Comparison of ENCODE assay signal across 8 mouse cellular contexts in genomic region chr8:123331810-123332209, GRCm38 (mm10). TPM values are rescaled to one million over a fixed set of nuclear protein-coding genes. Genes with fewer than 3 reads are reported as not detected.
DNase-seq lines count a peak whose midpoint lies in the region; ATAC-seq and TF ChIP-seq lines count a peak whose summit lies in the region.

No protein-coding gene starts in this region.

- no peak for TF ChIP-seq CTCF in intestine, postnatal 0 days (IDR thresholded peaks at IDR 0.05; ENCODE audit: low read depth)

- peaks cover 40% of the 10 kb centered on the region for H3K4me1 ChIP-seq in kidney, embryonic 15.5 days
- H3K4me1 ChIP-seq in embryonic facial prominence, embryonic 13.5 days: peaks cover 14% of the 10 kb centered on the region
- H3K4me1 ChIP-seq in intestine, postnatal 0 days (replicated peaks; ENCODE audit: control insufficient read depth, insufficient read depth, low read length): no peaks in the 10 kb centered on the region

- peaks cover 24% of the 10 kb centered on the region for H3K27me3 ChIP-seq in kidney, embryonic 15.5 days
- peaks cover 24% of the 10 kb centered on the region for H3K27me3 ChIP-seq in embryonic facial prominence, embryonic 13.5 days
- peaks cover 5% of the 10 kb centered on the region; the same call in 1 of the 2 replicates for H3K27me3 ChIP-seq in intestine, postnatal 0 days (replicated peaks; ENCODE audit: control insufficient read depth, insufficient read depth, low read length)

- H3K9ac ChIP-seq in kidney, embryonic 15.5 days: no peak overlapping the region
- H3K9ac ChIP-seq in embryonic facial prominence, embryonic 13.5 days: no peak overlapping the region
- no peak overlapping the region for H3K9ac ChIP-seq in intestine, postnatal 0 days (ENCODE audit: low read depth, low read length)

- no peaks in the 10 kb centered on the region for H3K36me3 ChIP-seq in kidney, embryonic 15.5 days
- H3K36me3 ChIP-seq in embryonic facial prominence, embryonic 13.5 days: no peaks in the 10 kb centered on the region
- H3K36me3 ChIP-seq in intestine, postnatal 0 days (ENCODE audit: control insufficient read depth, insufficient read depth): no peaks in the 10 kb centered on the region

- 0 out of 2 replicates have a peak overlapping the region, but pooled peaks have one; percentile 37 for H3K27ac ChIP-seq in kidney, embryonic 15.5 days
- H3K27ac ChIP-seq in embryonic facial prominence, embryonic 13.5 days: 0 out of 2 replicates have a peak overlapping the region, but pooled peaks have one; percentile 22
- H3K27ac ChIP-seq in intestine, postnatal 0 days (ENCODE audit: low read depth, low read length): no peak overlapping the region

- 25% methylated on average over 8 of the region's 8 CpGs for WGBS in kidney, embryonic 15.5 days
- WGBS in embryonic facial prominence, embryonic 13.5 days: 41% methylated on average over 8 of the region's 8 CpGs
- WGBS in intestine, postnatal 0 days: 21% methylated on average over 8 of the region's 8 CpGs

- DNase-seq in kidney, postnatal 10 days: no peak
- peak; percentile 22 for DNase-seq in naive thymus-derived CD4-positive, alpha-beta T cell, adult 2 months (ENCODE audit: low read depth)
- no peak for DNase-seq in frontal cortex, postnatal 25 days (ENCODE audit: low spot score in 2 of 2)
- DNase-seq in urinary bladder, adult 2 months (ENCODE audit: low spot score): no peak
- DNase-seq in cerebellum, postnatal 25 days: no peak

- no peak for ATAC-seq in kidney, embryonic 15.5 days (replicated peaks; ENCODE audit: low FRiP score)
- no peak for ATAC-seq in embryonic facial prominence, embryonic 13.5 days (ENCODE audit: insufficient number of reproducible peaks, insufficient read depth, low FRiP score, low TSS enrichment, low read depth)
- ATAC-seq in intestine, postnatal 0 days: no peak

- peak overlapping the region; percentile 92 for H3K4me2 ChIP-seq in kidney, embryonic 15.5 days
- H3K4me2 ChIP-seq in embryonic facial prominence, embryonic 13.5 days: peak overlapping the region; percentile 97
- peak overlapping the region; percentile 86 for H3K4me2 ChIP-seq in intestine, postnatal 0 days (replicated peaks; ENCODE audit: low read depth)

- 0 out of 2 replicates have a peak, but pooled peaks cover 3% of the 10 kb centered on the region for H3K9me3 ChIP-seq in kidney, embryonic 15.5 days (replicated peaks)
- no peaks in the 10 kb centered on the region for H3K9me3 ChIP-seq in embryonic facial prominence, embryonic 13.5 days
- H3K9me3 ChIP-seq in intestine, postnatal 0 days (ENCODE audit: control insufficient read depth): no peaks in the 10 kb centered on the region

- H3K4me3 ChIP-seq in kidney, embryonic 15.5 days (replicated peaks): peak overlapping the region; percentile 65
- H3K4me3 ChIP-seq in embryonic facial prominence, embryonic 13.5 days: peak overlapping the region; percentile 60
- H3K4me3 ChIP-seq in intestine, postnatal 0 days (ENCODE audit: low read depth, low read length): peak overlapping the region; percentile 52; the same call in 1 of the 2 replicates

RNA-seq across cellular contexts. Expression of gene Spire2, which starts 0.7 kb away (rescaled TPM):
- 4.7 and 5.0 TPM in 2 replicates for polyA plus RNA-seq in kidney, embryonic 15.5 days (2015; fragmentation: Nextera tagmentation; extraction: Ambion mirVana)
- polyA plus RNA-seq in embryonic facial prominence, embryonic 13.5 days (2015; fragmentation: Nextera tagmentation; extraction: Ambion mirVana): 1.9 and 2.2 TPM in 2 replicates
- 1.8 and 2.5 TPM in 2 replicates for polyA plus RNA-seq in intestine, postnatal 0 days (2015; fragmentation: Nextera tagmentation; extraction: Ambion mirVana)
- 4.8 and 5.3 TPM in 2 replicates for polyA plus RNA-seq in urinary bladder, adult 2 months (2012; rRNA removed)

RNA-seq across cellular contexts. Expression of gene Fanca, which starts 13.4 kb away (rescaled TPM):
- 38.2 and 45.2 TPM in 2 replicates for polyA plus RNA-seq in kidney, embryonic 15.5 days (2015; fragmentation: Nextera tagmentation; extraction: Ambion mirVana)
- 27.2 and 28.8 TPM in 2 replicates for polyA plus RNA-seq in embryonic facial prominence, embryonic 13.5 days (2015; fragmentation: Nextera tagmentation; extraction: Ambion mirVana)
- 5.3 and 7.8 TPM in 2 replicates for polyA plus RNA-seq in intestine, postnatal 0 days (2015; fragmentation: Nextera tagmentation; extraction: Ambion mirVana)
- 8.9 and 15.8 TPM in 2 replicates for polyA plus RNA-seq in urinary bladder, adult 2 months (2012; rRNA removed)

RNA-seq across cellular contexts. Expression of gene Tcf25, which starts 41.7 kb away (rescaled TPM):
- 157 and 175 TPM in 2 replicates for polyA plus RNA-seq in kidney, embryonic 15.5 days (2015; fragmentation: Nextera tagmentation; extraction: Ambion mirVana)
- 148 and 162 TPM in 2 replicates for polyA plus RNA-seq in embryonic facial prominence, embryonic 13.5 days (2015; fragmentation: Nextera tagmentation; extraction: Ambion mirVana)
- polyA plus RNA-seq in intestine, postnatal 0 days (2015; fragmentation: Nextera tagmentation; extraction: Ambion mirVana): 147 and 178 TPM in 2 replicates
- 193 TPM in 2 replicates for polyA plus RNA-seq in urinary bladder, adult 2 months (2012; rRNA removed)
